Mouse (Mus musculus) bone marrow, adult 2 months (tissue): ENCODE results near the gene Tlcd1. TPM values are rescaled to one million over a fixed set of nuclear protein-coding genes. Genes with fewer than 3 reads are reported as not detected.

ENCODE experiments used
- H3K27ac ChIP-seq: fragments of 200-500 bp; 2 replicates; pipeline ENCODE4 v1.5.1; 2012; ENCODE audit warnings: low read depth, mild to moderate bottlenecking, control low read depth, inconsistent platforms, low read length; ENCODE audit not compliant: control insufficient read depth, poor library complexity, insufficient read depth
- H3K4me1 ChIP-seq: fragments of 200-500 bp; 2 replicates; pipeline ENCODE4 v1.6.1; 2011; ENCODE audit warnings: low read length; ENCODE audit not compliant: control insufficient read depth, insufficient read depth
- H3K4me3 ChIP-seq: fragments of 200-500 bp; replicated peaks from 2 replicates; pipeline ENCODE3; 2011; ENCODE audit warnings: mild to moderate bottlenecking, low read depth, low read length, control low read depth; ENCODE audit not compliant: control insufficient read depth
- CTCF ChIP-seq: fragments of 200-500 bp; IDR thresholded peaks from 2 replicates; pipeline ENCODE4 v1.5.1; 2011; ENCODE audit warnings: low read length, control low read depth; ENCODE audit not compliant: control insufficient read depth, insufficient read depth
- POLR2A ChIP-seq: fragments of 200-500 bp; IDR thresholded peaks from 2 replicates; pipeline ENCODE4 v1.6.1; 2011; ENCODE audit warnings: low read depth, mild to moderate bottlenecking, control low read depth, low read length, borderline replicate concordance; ENCODE audit not compliant: control insufficient read depth
- WGBS: fragments of 180-500 bp; shearing (Covaris S2); methylation state at CpG from one replicate; pipeline ENCODE4 v1.1.7; 2018; 5-methylcytosine and 5-hydroxymethylcytosine counted together
- polyA plus RNA-seq: library from polyadenylated mRNA; stranded (reverse); fragments of >200 nt; gene quantifications from 2 replicates; pipeline ENCODE4 v1.2.4, GENCODE M21; 2011; ENCODE audit warnings: low replicate concordance; ENCODE audit not compliant: missing spikeins, insufficient read depth, insufficient read length

The Tlcd1 gene
- polyA plus RNA-seq, 1 experiment = 66.6 TPM

GRCm38 (mm10) chr11:78159096-78159495 lies 17.4 kb upstream of the Tlcd1 start:
- no peaks in the 10 kb centered on the region; the same call in 1 of the 2 replicates for H3K4me1 ChIP-seq
- H3K27ac ChIP-seq = no peak overlapping the region
- TF ChIP-seq CTCF (peak; percentile 99), POLR2A (no peak)
- no peak overlapping the region for H3K4me3 ChIP-seq
- 19% methylated on average over 2 of the region's 2 CpGs for WGBS

GRCm38 (mm10) chr11:78159557-78159956 lies 17.0 kb upstream of the Tlcd1 start:
- TF ChIP-seq POLR2A = no peak
- TF ChIP-seq CTCF = no peak
- 93% methylated on average over 7 of the region's 7 CpGs for WGBS
- no peak overlapping the region for H3K27ac ChIP-seq
- no peaks in the 10 kb centered on the region; the same call in 1 of the 2 replicates for H3K4me1 ChIP-seq
- no peak overlapping the region for H3K4me3 ChIP-seq

- H3K4me1 ChIP-seq = no peaks in the 10 kb centered on the region; the same call in 1 of the 2 replicates
- WGBS = 92% methylated on average over 18 of the region's 18 CpGs
- no peak overlapping the region for H3K27ac ChIP-seq
- TF ChIP-seq POLR2A (no peak), CTCF (no peak)
- H3K4me3 ChIP-seq = no peak overlapping the region
Measured at GRCm38 (mm10) chr11:78160171-78160570, 16.3 kb upstream of the Tlcd1 start.

GRCm38 (mm10) chr11:78160675-78161074 lies 15.8 kb upstream of the Tlcd1 start:
- TF ChIP-seq CTCF = no peak
- no peak overlapping the region; the same call in 1 of the 2 replicates for H3K27ac ChIP-seq
- no peak overlapping the region for H3K4me3 ChIP-seq
- 92% methylated on average over 3 of the region's 3 CpGs for WGBS
- H3K4me1 ChIP-seq = no peaks in the 10 kb centered on the region; the same call in 1 of the 2 replicates

- 83% methylated on average over 14 of the region's 14 CpGs for WGBS
- Histone ChIP-seq H3K4me3 (no peak overlapping the region), H3K4me1 (no peaks in the 10 kb centered on the region; the same call in 1 of the 2 replicates), H3K27ac (no peak overlapping the region)
- no peak for TF ChIP-seq CTCF
- no peak for TF ChIP-seq POLR2A
Measured at GRCm38 (mm10) chr11:78161169-78161568, 15.3 kb upstream of the Tlcd1 start.

- Histone ChIP-seq H3K27ac (no peak overlapping the region), H3K4me3 (no peak overlapping the region), H3K4me1 (no peaks in the 10 kb centered on the region; the same call in 1 of the 2 replicates)
- TF ChIP-seq POLR2A (no peak), CTCF (no peak)
- WGBS = 18% methylated on average over 4 of the region's 4 CpGs
Measured at GRCm38 (mm10) chr11:78161968-78162367, 14.5 kb upstream of the Tlcd1 start.

GRCm38 (mm10) chr11:78162504-78162903 lies 14.0 kb upstream of the Tlcd1 start:
- no peaks in the 10 kb centered on the region; the same call in 1 of the 2 replicates for H3K4me1 ChIP-seq
- H3K27ac ChIP-seq = no peak overlapping the region
- WGBS = 76% methylated on average over 6 of the region's 6 CpGs
- H3K4me3 ChIP-seq = no peak overlapping the region
- TF ChIP-seq CTCF (no peak), POLR2A (no peak)

GRCm38 (mm10) chr11:78163045-78163444 lies 13.5 kb upstream of the Tlcd1 start:
- H3K27ac ChIP-seq = no peak overlapping the region
- no peak for TF ChIP-seq POLR2A
- TF ChIP-seq CTCF = no peak
- no peaks in the 10 kb centered on the region; the same call in 1 of the 2 replicates for H3K4me1 ChIP-seq
- 92% methylated on average over 2 of the region's 2 CpGs for WGBS
- peak overlapping the region; percentile 4 for H3K4me3 ChIP-seq

- WGBS = 2% methylated on average over 22 of the region's 22 CpGs
- Histone ChIP-seq H3K27ac (peak overlapping the region; percentile 12; the same call in 1 of the 2 replicates), H3K4me1 (peaks cover 1% of the 10 kb centered on the region; the same call in 1 of the 2 replicates), H3K4me3 (peak overlapping the region; percentile 65)
- TF ChIP-seq CTCF (no peak), POLR2A (no peak)
Measured at GRCm38 (mm10) chr11:78163681-78164603, 12.6 kb upstream of the Tlcd1 start.
